25 mouse cellular contexts compared by ENCODE assay signal in the genomic region with DNA sequence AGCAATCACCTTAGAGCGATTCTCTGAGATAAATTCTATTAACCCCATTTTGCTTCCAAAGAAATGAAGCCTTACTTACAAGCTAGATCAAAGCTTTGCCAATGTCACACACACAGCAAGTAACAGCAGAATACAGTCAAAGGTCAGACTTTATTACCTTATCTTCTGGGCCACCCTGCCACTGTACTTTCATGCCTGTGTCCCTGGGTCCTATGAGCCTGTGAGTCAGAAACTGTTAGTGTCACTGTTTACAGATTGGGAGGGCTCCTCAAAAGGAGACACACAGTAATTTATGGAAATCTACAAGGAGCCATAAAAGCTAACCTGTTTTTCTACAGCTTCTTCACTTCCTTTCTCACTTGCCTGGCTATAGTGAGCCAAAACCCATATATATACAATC. TPM values are rescaled to one million over a fixed set of nuclear protein-coding genes. Genes with fewer than 3 reads are reported as not detected.
"Had no signal": no experiment of that assay in that cellular context is flagged by ENCODE, and none has a peak within 500 bp of the region (broad histone marks: within the 10 kb centered on the region; RNA-seq: fewer than 3 reads in every experiment).

No protein-coding gene starts in this region.

- DNase-seq: kidney, adult 8-10 months; kidney, postnatal 10 days; kidney, postnatal 36 days; left cerebral cortex, postnatal 4 days; lung, adult 18-20 months; lung, postnatal 10 days; midbrain, embryonic 14.5 days; thymus, adult 2 months; thymus, postnatal 14 days; thymus, postnatal 4 days had no signal

- H3K27ac ChIP-seq: kidney, embryonic 15.5 days; limb, embryonic 12.5 days; limb, embryonic 15.5 days; liver, embryonic 15.5 days; lung, embryonic 15.5 days; stomach, postnatal 0 days had no signal

- H3K4me3 ChIP-seq: kidney, embryonic 15.5 days; limb, embryonic 12.5 days; limb, embryonic 15.5 days; liver, embryonic 15.5 days; lung, embryonic 15.5 days had no signal

- H3K27me3 ChIP-seq: liver, embryonic 15.5 days; lung, embryonic 15.5 days; megakaryocyte, embryonic 14.5 days had no signal

- H3K9ac ChIP-seq: kidney, embryonic 15.5 days; limb, embryonic 12.5 days; limb, embryonic 15.5 days; liver, embryonic 15.5 days; lung, embryonic 15.5 days had no signal

- H3K4me2 ChIP-seq: kidney, embryonic 15.5 days; limb, embryonic 12.5 days; limb, embryonic 15.5 days; liver, embryonic 15.5 days; lung, embryonic 15.5 days; midbrain, embryonic 11.5 days had no signal

- H3K9me3 ChIP-seq: kidney, embryonic 15.5 days; limb, embryonic 12.5 days; limb, embryonic 15.5 days; liver, embryonic 15.5 days; lung, embryonic 15.5 days; megakaryocyte, embryonic 14.5 days had no signal

- H3K36me3 ChIP-seq: kidney, embryonic 15.5 days; limb, embryonic 12.5 days; limb, embryonic 15.5 days; liver, embryonic 15.5 days; lung, embryonic 15.5 days had no signal

RNA-seq across cellular contexts. Expression of gene BC016579, which starts 4.4 kb away (rescaled TPM):
- total RNA-seq: layer of hippocampus, postnatal 14 days; left cerebral cortex, postnatal 4 days; midbrain, postnatal 0 days had no signal
- polyA plus RNA-seq: midbrain, postnatal 0 days had no signal

RNA-seq across cellular contexts. Expression of gene Tmprss7, which starts 35.2 kb away (rescaled TPM):
- polyA plus RNA-seq: stomach, embryonic 14.5 days had no signal

RNA-seq across cellular contexts. Expression of gene Gcsam, which starts 48.1 kb away (rescaled TPM):
- total RNA-seq: layer of hippocampus, adult 18-20 months; layer of hippocampus, postnatal 14 days; left cerebral cortex, adult 8-10 months; left cerebral cortex, postnatal 14 days; left cerebral cortex, postnatal 4 days; midbrain, postnatal 0 days had no signal
- polyA plus RNA-seq: midbrain, embryonic 11.5 days; midbrain, embryonic 14.5 days; midbrain, postnatal 0 days; neural tube, embryonic 14.5 days had no signal
